Mouse (Mus musculus): ENCODE measurements at regions not wholly inside any gene's neighbourhood (a gene's known extent, or its start where the extent isn't known, plus 50 kb on each side); places are given as distances from the start of the nearest gene placed in this dataset.
"Not testable (repeated sequence)": the region's sequence is repeated elsewhere in the genome, so short reads cannot be mapped to it uniquely, and the experiment has no call there.

DNA sequence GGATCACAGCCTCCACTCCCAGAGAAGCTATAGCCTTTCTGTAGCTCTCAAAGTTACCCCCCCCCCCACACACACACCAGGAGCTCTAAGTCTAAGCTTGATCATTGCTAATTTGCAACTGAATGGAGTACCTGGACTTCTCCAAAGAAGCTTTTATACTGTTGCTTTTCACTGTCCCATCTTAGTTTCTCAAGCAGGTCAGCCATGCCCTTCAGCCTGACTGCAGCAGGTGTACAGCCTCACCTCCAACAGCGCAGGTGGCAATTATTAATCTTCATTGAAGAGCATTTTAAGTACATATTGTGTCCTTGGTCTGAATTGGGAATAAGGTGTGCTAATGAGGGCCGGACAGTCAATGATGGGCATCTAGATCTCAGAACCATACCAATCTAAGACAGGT, 50.8 kb upstream of the Tnfrsf8 start:
- not testable (repeated sequence) for H3K4me1 ChIP-seq (ENCODE audit: control insufficient read depth, insufficient read depth, low read length); H3K9me3 ChIP-seq (replicated peaks; ENCODE audit: control insufficient read depth, low read length); H3K27ac ChIP-seq (ENCODE audit: low read depth, low read length); ATAC-seq (replicated peaks; ENCODE audit: insufficient number of reproducible peaks, low FRiP score, low TSS enrichment); H3K4me3 ChIP-seq (ENCODE audit: low read depth, low read length); H3K4me2 ChIP-seq; H3K36me3 ChIP-seq (ENCODE audit: control insufficient read depth, insufficient read depth, low read length); H3K27me3 ChIP-seq (ENCODE audit: control insufficient read depth, insufficient read depth, low read length); H3K9ac ChIP-seq (ENCODE audit: low read depth, low read length)
- WGBS (ENCODE audit: insufficient replicate concordance) = 76% methylated on average over 2 of the region's 2 CpGs
